Mouse (Mus musculus) liver, embryonic 14.5 days (tissue): ENCODE measurements around the gene Kin.

ENCODE experiments used
- CTCF ChIP-seq: IDR thresholded peaks from 2 replicates; pipeline ENCODE4 v1.5.1; 2016; ENCODE audit warnings: antibody characterized with exemption, low read depth, control low read depth
- EP300 ChIP-seq: IDR thresholded peaks from 2 replicates; pipeline ENCODE4 v1.6.1; 2016; ENCODE audit warnings: antibody characterized with exemption, low read depth

- TF ChIP-seq CTCF (no peak), EP300 (no peak)
These were observed 56.9 kb downstream of the Kin start for GRCm38 (mm10) chr2:10137320-10137719.
